Mouse (Mus musculus): ENCODE results near the gene Gdi2. TPM values are rescaled to one million over a fixed set of nuclear protein-coding genes. Genes with fewer than 3 reads are reported as not detected.
"Not testable (repeated sequence)": the region's sequence is repeated elsewhere in the genome, so short reads cannot be mapped to it uniquely, and the experiment has no call there.

Gdi2 gene
- 234 TPM for polyA plus RNA-seq (2012; fragmentation: generic; extraction: Trizol)

DNA sequence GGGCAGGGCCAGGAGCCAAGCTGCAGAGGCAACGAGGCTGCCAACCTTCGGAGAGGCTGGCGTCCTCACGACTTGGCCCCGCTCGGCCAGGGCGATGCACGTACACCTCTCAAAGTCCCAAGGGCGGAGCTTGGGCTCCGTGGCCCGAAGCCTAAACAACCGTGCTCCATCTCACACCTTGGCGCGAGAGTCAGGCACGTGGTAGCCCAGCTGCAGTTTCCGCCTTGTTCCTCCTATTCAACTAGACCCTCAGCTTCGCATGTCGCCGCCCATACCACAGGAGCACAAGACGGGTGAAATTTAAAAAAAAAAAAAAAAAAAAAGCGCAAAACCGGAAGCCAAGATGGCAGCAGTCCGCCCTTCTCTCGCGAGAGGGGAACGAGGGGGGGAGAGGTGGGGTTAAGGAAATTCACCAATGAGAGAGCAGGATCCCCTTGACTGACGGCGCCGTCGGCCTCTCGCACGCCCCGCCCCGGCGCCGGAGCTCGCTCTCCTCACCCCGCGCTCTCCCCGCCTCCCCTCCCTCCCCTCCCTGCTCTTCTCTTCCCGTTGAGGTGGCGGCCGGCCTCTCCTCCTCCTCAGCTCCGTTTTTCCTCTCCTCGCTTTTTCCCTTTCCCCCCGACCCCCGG, at the start of gene Gdi2:
Gene Gdi2 (plus strand): TSS at position 470 of the 629 bp plus-strand sequence.
- Histone ChIP-seq H3K4me2 (ENCODE audit: low read depth) (peak within 1 kb of the TSS; percentile 94), H3K79me2 (ENCODE audit: control insufficient read depth, insufficient read depth) (peaks cover 40% of the 10 kb centered on the region), H3K36me3 (ENCODE audit: control insufficient read depth, insufficient read depth) (no peaks in the 10 kb centered on the region), H3ac (ENCODE audit: control insufficient read depth, insufficient read length) (peak within 1 kb of the TSS; percentile 88), H3K4me3 (peak within 1 kb of the TSS; percentile 74), H3K27me3 (ENCODE audit: control insufficient read depth, insufficient read depth, insufficient read length) (no peaks in the 10 kb centered on the region)
- TF ChIP-seq TCF12 (IDR thresholded peaks at IDR 0.05; ENCODE audit: insufficient read depth, poor library complexity, severe bottlenecking) = no peak
- TF ChIP-seq REST (IDR thresholded peaks at IDR 0.05; ENCODE audit: insufficient read depth, insufficient read length) = peak; percentile 5
- TF ChIP-seq POLR2AphosphoS2 (IDR thresholded peaks at IDR 0.05; ENCODE audit: insufficient read length, low read depth) = peak; percentile 81
- peak; percentile 88 for TF ChIP-seq POLR2A (IDR thresholded peaks at IDR 0.05; ENCODE audit: insufficient read length, low read depth)
- peak in 1 of 3 experiments; percentile 6 for TF ChIP-seq MYOD1 (IDR thresholded peaks at IDR 0.05; ENCODE audit: control insufficient read depth in 1 of 3, insufficient read length in 2 of 3, low read depth in 2 of 3)

DNA sequence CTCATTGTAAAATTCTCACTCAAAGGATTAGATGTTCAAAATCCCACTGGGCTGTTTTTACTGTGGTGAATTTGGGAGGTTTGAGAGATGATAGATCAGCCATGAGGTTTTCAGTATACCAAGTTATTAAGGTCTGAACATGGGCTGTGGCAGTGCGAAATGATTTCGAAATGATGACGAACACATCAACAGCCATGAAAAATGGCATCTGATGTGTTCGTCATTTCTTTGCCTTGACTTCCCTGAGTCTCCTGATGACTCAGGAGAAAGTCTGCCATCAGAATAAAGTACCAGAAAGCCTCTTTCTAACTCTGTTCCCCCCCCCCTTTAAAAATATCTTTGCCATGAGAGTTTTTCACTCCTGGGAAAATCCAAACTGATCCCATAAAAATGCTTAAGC, 42.3 kb upstream of the Gdi2 start:
- Histone ChIP-seq H3K4me2 (ENCODE audit: low read depth) (no peak overlapping the region), H3K27me3 (ENCODE audit: control insufficient read depth, insufficient read depth, insufficient read length) (no peaks in the 10 kb centered on the region), H3ac (ENCODE audit: control insufficient read depth, insufficient read length) (no peak overlapping the region), H3K36me3 (ENCODE audit: control insufficient read depth, insufficient read depth) (no peaks in the 10 kb centered on the region), H3K4me3 (no peak overlapping the region), H3K79me2 (ENCODE audit: control insufficient read depth, insufficient read depth) (no peaks in the 10 kb centered on the region)
- TF ChIP-seq MYOD1 (IDR thresholded peaks at IDR 0.05; ENCODE audit: control insufficient read depth in 1 of 3, insufficient read length in 2 of 3, low read depth in 2 of 3) (no peak), CEBPB (IDR thresholded peaks at IDR 0.05; ENCODE audit: insufficient read depth, poor library complexity, severe bottlenecking) (no peak), MYOG (IDR thresholded peaks at IDR 0.05; ENCODE audit: control insufficient read depth in 1 of 3, insufficient read depth in 1 of 3, insufficient read length in 2 of 3, low read depth in 2 of 3) (no peak), POLR2A (IDR thresholded peaks at IDR 0.05; ENCODE audit: insufficient read length, low read depth) (no peak), SRF (IDR thresholded peaks at IDR 0.05; ENCODE audit: control insufficient read depth, insufficient read length, low read depth) (no peak), USF1 (IDR thresholded peaks at IDR 0.05; ENCODE audit: low read depth) (no peak), TCF3 (IDR thresholded peaks at IDR 0.05; ENCODE audit: insufficient read length, low read depth) (no peak), TCF12 (IDR thresholded peaks at IDR 0.05; ENCODE audit: insufficient read depth, poor library complexity, severe bottlenecking) (no peak), REST (IDR thresholded peaks at IDR 0.05; ENCODE audit: insufficient read depth, insufficient read length) (no peak), MAX (IDR thresholded peaks at IDR 0.05; ENCODE audit: low read depth) (no peak), POLR2AphosphoS2 (IDR thresholded peaks at IDR 0.05; ENCODE audit: insufficient read length, low read depth) (no peak), E2F4 (IDR thresholded peaks at IDR 0.05; ENCODE audit: insufficient read depth) (no peak)

DNA sequence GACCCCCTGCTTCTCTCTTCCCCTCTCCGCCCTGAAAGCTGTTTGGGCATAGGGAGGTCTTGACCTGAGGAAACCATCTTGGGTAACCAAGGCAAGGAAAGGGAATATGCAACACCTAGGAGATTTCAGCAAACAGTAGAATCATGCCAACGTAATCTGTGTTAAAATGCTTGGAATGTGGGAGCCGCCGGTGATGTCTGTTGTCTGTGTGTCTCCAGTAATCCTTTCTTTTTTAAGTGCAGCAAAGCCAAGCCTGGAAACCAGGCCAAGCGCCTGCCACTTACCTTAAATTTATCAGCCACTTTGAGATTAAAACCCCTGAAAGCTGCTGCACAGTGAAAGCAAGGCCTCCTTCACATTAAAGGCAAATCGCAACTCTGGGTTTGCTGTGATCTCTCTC, 36.8 kb upstream of the Gdi2 start:
- not testable (repeated sequence) for H3K4me3 ChIP-seq; H3K79me2 ChIP-seq (ENCODE audit: control insufficient read depth, insufficient read depth); H3K36me3 ChIP-seq (ENCODE audit: control insufficient read depth, insufficient read depth); H3K27me3 ChIP-seq (ENCODE audit: control insufficient read depth, insufficient read depth, insufficient read length); H3ac ChIP-seq (ENCODE audit: control insufficient read depth, insufficient read length); H3K4me2 ChIP-seq (ENCODE audit: low read depth)

DNA sequence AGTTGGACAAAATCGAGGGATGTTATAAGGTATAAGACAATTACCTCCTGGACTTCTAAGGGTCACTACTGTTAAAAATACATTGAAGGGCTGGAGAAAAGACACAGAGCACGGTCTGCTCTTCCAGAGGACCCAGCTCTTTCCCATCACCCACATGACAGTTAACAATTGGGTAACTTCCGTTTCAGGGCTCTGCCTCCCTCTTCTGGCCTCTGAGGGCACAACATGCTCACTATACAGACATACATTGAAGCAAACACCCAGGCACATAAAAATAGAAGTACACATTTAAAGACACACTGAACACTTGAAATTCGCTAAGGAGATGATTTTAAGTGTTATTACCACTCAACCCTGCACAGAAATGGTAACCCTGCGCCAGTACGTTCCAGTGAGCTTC, 22.5 kb upstream of the Gdi2 start:
- not testable (repeated sequence) for H3K79me2 ChIP-seq (ENCODE audit: control insufficient read depth, insufficient read depth); H3K27me3 ChIP-seq (ENCODE audit: control insufficient read depth, insufficient read depth, insufficient read length); H3ac ChIP-seq (ENCODE audit: control insufficient read depth, insufficient read length); H3K4me3 ChIP-seq; H3K4me2 ChIP-seq (ENCODE audit: low read depth); H3K36me3 ChIP-seq (ENCODE audit: control insufficient read depth, insufficient read depth)

DNA sequence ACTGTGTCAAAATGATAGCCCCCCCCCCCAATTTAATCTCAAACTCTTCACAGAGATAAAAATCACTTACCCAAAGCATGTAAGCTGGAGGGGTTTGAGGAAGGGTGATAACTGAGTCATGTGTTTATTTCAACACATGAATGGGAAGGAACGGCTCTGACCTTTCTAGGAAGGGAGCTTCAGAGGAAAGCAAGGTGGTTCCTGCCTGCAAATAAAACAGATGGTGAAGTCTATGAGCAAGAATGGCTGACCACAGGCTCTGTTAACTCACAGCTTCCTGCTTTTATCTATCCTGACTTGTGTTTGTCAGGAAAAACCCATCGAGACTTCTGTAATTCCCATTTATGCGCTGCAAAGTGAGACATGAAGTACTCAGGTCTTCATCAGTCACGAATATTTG, 18.5 kb upstream of the Gdi2 start:
- H3K36me3 ChIP-seq (ENCODE audit: control insufficient read depth, insufficient read depth); H3ac ChIP-seq (ENCODE audit: control insufficient read depth, insufficient read length): not testable (repeated sequence)

DNA sequence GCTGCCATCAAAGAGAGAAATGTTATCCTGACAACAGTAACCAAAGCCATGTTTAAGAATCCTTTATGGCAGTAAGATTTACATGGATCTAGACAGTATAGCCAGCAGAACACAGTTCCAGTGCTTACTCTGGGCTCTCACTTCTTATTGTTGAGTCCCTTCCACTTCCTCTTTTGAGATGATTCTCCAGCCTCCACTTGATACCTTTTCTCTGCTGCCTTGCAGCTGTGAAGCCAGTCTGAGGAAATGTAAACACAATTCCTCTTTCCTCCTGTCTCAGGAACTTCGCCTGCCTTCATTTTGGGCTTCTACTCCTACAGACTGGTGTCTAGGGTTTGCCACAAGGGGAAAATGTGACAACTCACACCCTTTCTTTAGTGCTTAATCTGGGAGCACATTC, 17.9 kb upstream of the Gdi2 start:
- not testable (repeated sequence) for H3K36me3 ChIP-seq (ENCODE audit: control insufficient read depth, insufficient read depth); H3K27me3 ChIP-seq (ENCODE audit: control insufficient read depth, insufficient read depth, insufficient read length); H3K4me2 ChIP-seq (ENCODE audit: low read depth); H3K79me2 ChIP-seq (ENCODE audit: control insufficient read depth, insufficient read depth); H3ac ChIP-seq (ENCODE audit: control insufficient read depth, insufficient read length); H3K4me3 ChIP-seq

More for the DNA sequence above, 18.5 kb upstream of the Gdi2 start:
- H3K4me2 ChIP-seq (ENCODE audit: low read depth); H3K79me2 ChIP-seq (ENCODE audit: control insufficient read depth, insufficient read depth); H3K27me3 ChIP-seq (ENCODE audit: control insufficient read depth, insufficient read depth, insufficient read length); H3K4me3 ChIP-seq: not testable (repeated sequence)

Data from myocyte (in vitro differentiated cells).